Mouse (Mus musculus) telencephalon, adult 2 months (tissue): ENCODE results near the gene Mta2.

Source experiments
- DNase-seq: peaks from one replicate; pipeline ENCODE4 v3.0.0-alpha.2; 2011; ENCODE audit warnings: low read depth, low spot score

Mta2 gene

DNA sequence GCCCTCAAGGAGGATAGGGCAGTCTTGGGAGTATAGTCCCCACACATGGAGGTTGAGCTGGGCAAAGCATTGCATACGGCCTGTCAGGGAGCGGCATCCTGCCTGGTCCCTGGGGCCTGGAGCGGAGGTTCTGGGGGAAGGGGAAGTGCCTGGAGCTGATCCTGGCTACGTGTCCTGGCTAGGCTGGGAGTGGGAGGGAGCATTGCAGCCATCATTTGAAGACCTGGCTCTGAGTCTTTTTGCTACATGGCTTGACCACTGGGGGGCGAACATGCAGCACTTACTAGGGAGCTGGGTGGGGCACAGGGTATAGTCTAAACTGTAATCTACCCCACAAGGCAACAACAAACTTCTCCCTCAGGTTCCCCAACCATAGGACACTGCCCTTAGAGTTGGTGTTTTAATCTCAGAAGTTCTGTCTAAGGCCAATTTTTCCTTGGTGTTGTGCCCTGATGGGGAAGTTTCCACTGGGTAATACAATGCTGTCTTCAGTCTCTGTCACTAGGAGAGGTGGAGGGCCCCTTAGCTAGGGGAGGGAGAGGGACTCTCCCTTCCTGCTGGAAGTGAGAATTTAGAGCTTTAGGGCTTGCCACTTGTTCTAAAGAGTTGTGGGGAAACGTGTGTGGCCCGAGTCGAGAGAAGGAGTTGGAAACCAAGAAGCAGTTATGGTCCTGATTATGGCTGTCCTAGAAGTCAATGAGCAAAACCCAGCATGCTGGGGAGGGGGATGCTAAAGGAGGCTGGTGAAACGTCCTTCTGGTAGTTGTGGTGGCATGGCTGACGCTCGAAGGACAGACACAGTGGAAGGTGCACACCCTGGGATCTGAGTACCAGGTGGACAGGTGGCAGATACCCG lies 51.3 kb downstream of the Mta2 start:
- peak; percentile 26 for DNase-seq

DNA sequence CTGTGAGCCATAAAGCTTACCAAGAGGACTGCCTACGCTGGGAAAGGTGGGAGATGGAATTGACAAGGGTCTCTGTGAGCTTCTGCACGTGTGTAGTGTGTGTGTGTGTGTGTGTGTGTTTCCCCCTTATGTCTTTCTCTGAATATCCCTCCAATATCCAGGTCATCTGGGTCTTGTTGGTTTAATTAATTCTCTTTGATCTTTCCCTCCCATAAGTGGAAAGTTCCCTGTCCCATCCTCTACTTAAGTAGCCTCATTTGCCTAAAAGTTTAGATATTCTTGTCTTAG lies 51.9 kb downstream of the Mta2 start:
- DNase-seq: no peak

DNA sequence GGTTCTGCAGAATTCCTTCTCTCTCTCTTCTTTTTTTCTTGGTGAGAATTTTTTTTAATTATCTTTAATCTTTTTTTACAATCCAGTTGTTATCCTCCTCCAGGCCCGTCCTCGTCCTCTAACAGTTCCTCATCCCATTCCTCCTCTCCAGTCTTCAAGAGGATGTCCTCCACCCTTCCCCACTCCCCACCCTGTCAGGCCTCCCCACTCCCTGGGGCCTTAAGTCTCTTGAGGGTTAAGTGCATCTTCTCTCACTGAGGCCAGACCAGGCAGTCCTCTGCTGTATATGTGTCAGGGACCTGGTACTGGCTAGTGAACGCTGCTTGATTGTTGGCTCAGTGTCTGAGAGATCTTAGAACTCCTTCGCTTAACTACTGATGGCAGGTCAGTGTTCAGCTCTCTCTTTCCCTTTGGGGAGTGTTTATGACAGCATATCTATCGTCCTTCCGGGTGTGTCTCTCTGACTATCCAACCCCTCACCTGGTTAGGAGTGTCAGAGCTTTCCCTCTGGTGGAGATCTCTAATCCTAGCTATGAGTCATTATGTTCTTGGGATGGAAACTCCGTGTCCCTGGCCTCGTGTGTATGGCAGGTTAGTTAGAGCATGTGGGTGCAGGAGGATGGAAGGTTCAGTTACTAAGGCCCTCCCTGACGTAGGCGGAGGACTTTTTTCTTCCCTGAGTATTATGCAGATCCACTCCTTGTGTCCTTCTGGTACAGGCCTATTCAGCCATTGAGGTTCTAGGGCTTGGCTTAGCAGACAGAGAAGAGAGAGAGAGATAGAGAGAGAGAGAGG lies 53.3 kb downstream of the Mta2 start:
- DNase-seq: no peak

GRCm38 (mm10) chr19:8996601-8997000 lies 54.9 kb downstream of the Mta2 start:
- DNase-seq: no peak

DNA sequence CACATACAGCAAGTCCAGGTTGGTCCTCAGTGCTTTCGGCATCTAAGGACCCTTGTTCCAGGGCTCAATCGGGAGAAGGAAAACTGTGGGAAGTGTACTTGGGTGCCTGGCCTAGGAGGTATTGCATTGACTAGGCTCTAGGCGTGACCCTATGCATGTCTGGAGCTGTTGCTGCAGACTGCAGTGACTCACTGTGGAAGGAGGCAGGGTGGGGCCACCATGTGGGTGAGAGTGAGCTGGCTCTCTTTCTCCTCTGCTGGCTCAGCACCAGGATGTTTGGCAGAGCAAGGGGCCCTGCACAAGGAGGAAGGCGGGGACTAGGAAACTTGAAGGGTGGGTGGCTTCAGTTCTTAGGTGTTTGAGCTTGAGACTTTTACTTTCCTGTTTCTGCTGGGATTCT lies 55.9 kb downstream of the Mta2 start:
- peak; percentile 70 for DNase-seq

GRCm38 (mm10) chr19:8998546-8998945 lies 56.9 kb downstream of the Mta2 start:
- no peak for DNase-seq

- DNase-seq: no peak
Measured at GRCm38 (mm10) chr19:8999223-8999622, 57.5 kb downstream of the Mta2 start.
